Mouse (Mus musculus): Measurements from ENCODE around the gene Dclre1b.
A peak's percentile ranks its signal among the peaks of the same experiment; 100 is the strongest.
"Not testable (repeated sequence)": the region's sequence is repeated elsewhere in the genome, so short reads cannot be mapped to it uniquely, and the experiment has no call there.

The Dclre1b gene

GRCm38 (mm10) chr3:103808891-103809798 lies at the start of gene Dclre1b, which contains the start of the genes Ap4b1 and Gm43064:
TSS of gene Dclre1b (minus strand) at chr3:103809444.
TSS of gene Ap4b1 (plus strand) at chr3:103809520.
TSS of gene Gm43064 (plus strand) at chr3:103809573.
- DNase-seq, result peak; percentile 89 to 96

- no peak for DNase-seq
Measured at GRCm38 (mm10) chr3:103857977-103858563, 48.8 kb upstream of the Dclre1b start.

DNA sequence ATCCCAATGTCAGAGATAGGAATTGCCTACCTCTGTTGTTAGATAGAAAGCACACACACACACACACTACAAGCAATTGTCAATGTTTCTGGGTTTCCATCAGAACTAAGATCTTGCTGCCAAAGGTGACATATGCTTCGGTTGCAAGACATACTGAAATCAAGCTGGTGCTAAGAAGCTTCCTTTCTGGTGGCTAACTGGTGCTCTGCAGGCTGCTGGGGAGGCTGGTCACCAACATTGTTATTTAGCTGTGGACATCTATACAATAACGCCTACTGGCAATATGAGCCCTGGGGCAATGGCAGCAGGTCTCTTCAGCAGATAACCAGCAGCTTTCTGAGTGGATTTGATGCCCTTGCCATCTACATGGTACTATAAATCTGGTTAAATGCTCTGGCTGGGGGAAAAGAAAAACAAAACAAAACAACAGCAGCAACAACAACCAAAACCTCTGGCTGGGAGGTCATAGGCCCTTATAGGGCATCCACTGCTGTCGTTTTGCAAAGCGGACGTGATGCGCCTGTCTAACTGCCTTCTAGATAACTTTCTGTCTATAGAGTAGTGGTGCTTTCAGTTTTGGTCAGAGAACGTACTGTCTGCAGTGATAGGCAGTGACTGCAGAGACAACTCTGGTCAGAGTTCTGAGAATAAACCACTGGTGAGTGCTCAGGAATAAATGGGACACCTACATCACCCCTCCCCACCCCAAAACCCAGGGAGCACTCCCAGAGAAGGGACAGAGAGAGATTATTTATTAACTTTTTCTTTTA lies 48.0 kb upstream of the Dclre1b start:
- peak; percentile 52 to 59 for DNase-seq

GRCm38 (mm10) chr3:103853804-103854203 lies 44.6 kb upstream of the Dclre1b start:
- DNase-seq, result peak; percentile 71 to 76

DNA sequence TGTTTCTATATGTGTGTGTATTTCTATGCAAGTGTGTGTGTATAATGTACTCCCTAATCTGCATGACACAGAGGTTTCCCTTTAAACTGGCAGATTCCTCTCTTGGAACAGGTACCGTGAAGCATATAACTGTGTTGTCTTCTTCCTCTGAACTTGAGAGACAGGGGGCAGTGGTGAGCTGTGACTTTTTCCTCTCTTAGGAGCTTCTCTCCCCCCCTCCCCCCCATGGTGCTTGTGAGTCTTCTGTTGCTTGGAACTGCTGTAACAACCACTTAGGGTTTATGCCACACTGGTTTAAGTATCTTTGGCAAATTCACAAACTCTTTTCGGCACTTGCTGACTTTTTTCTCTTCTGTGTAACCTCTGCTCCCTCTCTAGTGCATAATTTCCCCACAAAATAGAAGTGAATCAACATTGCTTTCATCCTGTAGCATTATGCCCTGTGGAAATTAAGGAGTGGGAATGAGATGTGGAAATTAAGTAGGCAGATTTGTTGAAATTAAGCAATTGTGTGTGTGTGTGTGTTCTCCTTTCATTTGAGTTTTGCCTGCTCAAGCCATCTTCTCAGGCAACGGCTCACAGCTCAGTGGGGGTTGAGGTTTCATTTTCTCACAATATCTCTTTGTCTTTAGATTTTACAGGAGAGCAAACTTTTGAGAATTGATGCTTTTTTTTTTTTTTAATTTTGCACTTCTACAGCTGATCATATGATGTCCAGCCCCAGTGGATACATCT lies 43.5 kb upstream of the Dclre1b start:
- DNase-seq, result peak; percentile 78 to 92

- DNase-seq, result peak; percentile 66 to 73
Measured at GRCm38 (mm10) chr3:103851882-103852281, 42.6 kb upstream of the Dclre1b start.

GRCm38 (mm10) chr3:103851481-103851880 lies 42.2 kb upstream of the Dclre1b start:
- DNase-seq, result peak in 1 of 2 experiments; percentile 61

- peak; percentile 89 to 90 for DNase-seq
Measured at GRCm38 (mm10) chr3:103850644-103851363, 41.6 kb upstream of the Dclre1b start.

DNA sequence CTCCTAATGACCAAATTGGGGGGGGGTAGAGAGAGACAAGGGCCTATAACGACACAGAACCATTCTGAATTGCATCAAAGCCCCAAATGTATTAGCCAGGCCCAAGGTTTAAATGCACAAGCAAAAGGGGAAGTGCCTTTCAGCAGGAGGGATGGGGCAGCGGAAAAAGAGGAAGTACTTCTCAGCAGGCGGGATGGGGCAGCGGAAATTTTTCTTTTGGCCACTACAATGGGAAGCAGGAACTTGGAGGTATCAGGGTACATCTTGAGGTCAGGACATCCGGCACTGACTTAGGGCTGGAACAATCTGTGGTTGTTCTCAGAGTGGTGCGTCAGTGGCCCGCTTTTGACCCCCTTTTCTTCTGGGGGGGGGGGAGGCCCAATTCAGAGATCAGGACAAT lies 31.7 kb upstream of the Dclre1b start:
- DNase-seq, result not testable (repeated sequence)

GRCm38 (mm10) chr3:103840195-103840594 lies 31.0 kb upstream of the Dclre1b start:
- DNase-seq, result not testable (repeated sequence)

GRCm38 (mm10) chr3:103839711-103840110 lies 30.5 kb upstream of the Dclre1b start:
- no peak for DNase-seq

DNA sequence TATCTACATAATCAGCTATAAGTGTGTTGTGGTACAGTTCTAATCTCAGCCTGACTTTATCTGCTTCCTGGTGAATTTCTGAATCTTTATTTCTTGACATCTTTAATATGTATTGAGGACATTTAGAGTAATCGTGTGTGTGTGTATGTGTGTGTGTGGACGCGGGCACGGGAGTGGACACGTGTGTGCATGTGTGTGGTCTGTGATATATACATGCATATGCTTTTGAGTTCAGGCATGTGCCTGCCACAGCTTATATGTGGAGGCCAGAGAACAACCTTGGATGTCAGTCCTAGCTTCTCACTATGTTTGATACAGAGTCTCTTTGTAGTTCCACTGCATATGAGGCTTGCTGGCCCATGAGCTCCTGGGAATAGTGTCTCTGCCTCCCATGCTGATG lies 27.2 kb upstream of the Dclre1b start:
- DNase-seq, result no peak

- peak; percentile 68 to 69 for DNase-seq
Measured at GRCm38 (mm10) chr3:103835951-103836310, 26.7 kb upstream of the Dclre1b start.

DNA sequence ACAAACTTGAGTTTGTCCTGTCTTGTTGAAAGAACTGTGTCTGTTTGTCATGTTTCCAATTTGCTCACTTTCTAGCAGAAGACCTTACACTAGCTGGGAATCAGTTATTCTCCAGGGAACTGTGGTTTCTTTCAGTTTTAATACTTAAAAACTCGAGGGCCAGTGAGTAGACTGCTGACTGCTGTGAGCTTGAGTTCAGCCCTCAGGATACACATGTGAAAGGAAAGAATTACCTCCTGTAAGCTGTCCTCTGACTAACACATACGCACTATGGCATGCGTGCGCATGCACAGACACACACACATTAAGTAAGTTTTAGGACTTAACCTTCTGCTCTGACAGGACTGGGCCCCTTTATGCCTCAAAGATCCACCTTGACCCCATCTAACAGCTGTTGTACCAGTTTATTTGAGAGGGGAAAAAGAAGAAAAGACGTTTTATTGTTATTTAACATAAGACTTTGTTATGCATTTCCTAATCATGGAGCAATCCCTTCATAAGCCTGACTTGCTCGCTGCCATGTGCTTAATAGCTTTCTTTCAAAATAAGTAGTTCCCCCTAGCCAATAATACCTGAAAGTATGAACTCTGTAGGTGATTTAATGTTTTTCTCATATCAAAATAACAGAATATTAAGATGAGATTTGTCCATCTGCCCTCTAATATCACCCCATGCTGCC lies 26.2 kb upstream of the Dclre1b start:
- DNase-seq, result no peak

GRCm38 (mm10) chr3:103834001-103834400 lies 24.8 kb upstream of the Dclre1b start:
- DNase-seq, result no peak

DNA sequence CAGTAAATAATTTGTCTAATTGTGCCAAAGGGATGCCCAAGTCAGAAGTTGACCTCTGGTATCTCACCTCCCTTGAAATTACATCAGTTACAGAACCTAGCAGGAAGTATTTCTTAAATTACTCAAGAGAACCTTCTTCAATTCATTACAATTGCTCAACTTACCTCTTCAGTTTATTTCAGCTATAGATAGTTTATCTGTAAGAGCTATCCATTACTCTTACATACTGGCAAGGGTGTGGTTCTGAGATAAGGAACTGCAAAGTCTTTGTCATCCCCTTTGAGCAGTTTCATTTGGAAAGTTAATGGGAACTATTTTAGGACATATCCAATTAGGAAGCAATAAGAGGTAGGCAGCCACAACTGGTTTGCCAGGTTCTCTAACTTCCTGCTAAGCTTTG lies 23.2 kb upstream of the Dclre1b start, which contains the start of gene Bcl2l15:
Bcl2l15 (plus strand) TSS at position 176 of the 400 bp plus-strand sequence.
- no peak for DNase-seq

DNA sequence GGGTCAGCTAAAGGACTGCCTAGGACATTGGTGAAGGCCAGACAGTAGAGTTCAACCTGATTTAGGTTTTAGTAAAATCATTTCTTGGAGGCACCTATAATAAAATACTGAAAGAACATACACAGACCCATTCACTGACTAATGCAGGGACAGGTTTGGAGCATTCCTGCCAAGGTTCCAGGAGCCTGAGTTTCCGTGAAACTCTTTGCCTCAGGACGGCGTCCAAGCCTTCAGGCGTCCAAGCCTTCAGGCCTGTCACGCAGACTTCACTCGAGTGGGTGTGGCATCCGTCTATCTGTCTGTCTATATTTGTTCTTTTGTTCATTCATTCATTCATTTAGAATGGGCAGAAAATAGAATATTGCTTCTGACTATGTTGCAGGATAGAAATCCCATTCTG lies 21.9 kb upstream of the Dclre1b start:
- DNase-seq, result peak; percentile 39 to 69

- not testable (repeated sequence) for DNase-seq
Measured at GRCm38 (mm10) chr3:103830681-103831080, 21.4 kb upstream of the Dclre1b start.

GRCm38 (mm10) chr3:103829036-103829435 lies 19.8 kb upstream of the Dclre1b start:
- no peak for DNase-seq

- no peak for DNase-seq
Measured at GRCm38 (mm10) chr3:103827548-103827947, 18.3 kb upstream of the Dclre1b start.

GRCm38 (mm10) chr3:103810967-103811366 lies 1.7 kb upstream of the Dclre1b start:
- no peak for DNase-seq

Data from cerebellum, postnatal 25 days (tissue).